Mouse (Mus musculus): Measurements from ENCODE around the gene Mertk.

GRCm38 (mm10) chr2:128697047-128697446, 1.7 kb upstream of the Mertk start:
- TF ChIP-seq CTCF (IDR thresholded peaks at IDR 0.05; ENCODE audit: low read depth, low read length) (no peak), POLR2A (IDR thresholded peaks at IDR 0.05; ENCODE audit: insufficient read depth, low read length) (no peak), EP300 (IDR thresholded peaks at IDR 0.05; ENCODE audit: insufficient read depth, low read depth, low read length) (no peak)
